Mouse (Mus musculus) heart, postnatal 4 days (tissue): ENCODE measurements at regions not wholly inside any gene's neighbourhood (a gene's known extent, or its start where the extent isn't known, plus 50 kb on each side); places are given as distances from the start of the nearest gene placed in this dataset.

Source experiments
- DNase-seq: peaks from one replicate; pipeline ENCODE4 v3.0.0; 2021

- no peak for DNase-seq
Measured at GRCm38 (mm10) chr13:72803374-72803773, 174.8 kb downstream of the Irx2 start.

DNA sequence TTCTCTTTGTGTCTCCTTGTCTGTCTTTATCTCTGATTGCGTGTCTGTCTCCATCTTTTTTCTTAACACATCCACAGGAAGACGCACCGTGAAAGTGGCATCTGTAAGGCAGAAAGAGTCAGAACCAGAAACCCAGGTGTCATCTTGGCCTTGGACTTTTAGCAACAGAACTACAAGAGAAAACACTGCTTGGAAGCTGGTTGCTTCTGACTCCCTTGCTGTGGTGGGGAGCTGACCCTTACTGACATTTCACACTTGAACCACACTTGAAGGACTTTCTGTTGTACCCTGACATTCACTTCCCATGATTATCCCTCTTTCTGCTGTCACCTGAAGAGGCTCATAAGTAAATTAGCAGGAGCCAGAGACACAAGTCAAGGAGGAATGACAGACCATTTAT, 180.6 kb downstream of the Irx2 start:
- no peak for DNase-seq

- DNase-seq: no peak
Measured at GRCm38 (mm10) chr13:72810626-72811025, 182.0 kb downstream of the Irx2 start.

DNA sequence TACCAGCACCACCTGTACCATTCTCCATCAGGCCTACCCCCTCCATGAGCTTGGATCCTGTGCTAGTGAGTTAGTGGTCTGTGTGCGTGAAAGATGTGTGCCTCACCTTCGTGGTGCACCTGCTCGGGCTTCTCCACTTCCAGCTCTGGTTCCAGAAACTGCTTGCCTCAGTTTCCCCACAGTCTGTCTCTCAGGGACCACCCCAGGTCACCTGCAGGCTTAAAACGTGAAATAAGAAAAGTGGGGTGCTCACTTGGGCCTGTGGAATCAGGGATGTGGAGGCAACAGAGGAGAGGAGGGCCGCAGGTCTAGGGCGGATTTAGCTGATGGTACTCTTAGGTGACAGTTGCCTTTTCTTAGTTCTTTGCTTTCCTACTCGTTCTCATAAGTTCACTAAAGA, 186.0 kb downstream of the Irx2 start:
- DNase-seq: no peak

DNA sequence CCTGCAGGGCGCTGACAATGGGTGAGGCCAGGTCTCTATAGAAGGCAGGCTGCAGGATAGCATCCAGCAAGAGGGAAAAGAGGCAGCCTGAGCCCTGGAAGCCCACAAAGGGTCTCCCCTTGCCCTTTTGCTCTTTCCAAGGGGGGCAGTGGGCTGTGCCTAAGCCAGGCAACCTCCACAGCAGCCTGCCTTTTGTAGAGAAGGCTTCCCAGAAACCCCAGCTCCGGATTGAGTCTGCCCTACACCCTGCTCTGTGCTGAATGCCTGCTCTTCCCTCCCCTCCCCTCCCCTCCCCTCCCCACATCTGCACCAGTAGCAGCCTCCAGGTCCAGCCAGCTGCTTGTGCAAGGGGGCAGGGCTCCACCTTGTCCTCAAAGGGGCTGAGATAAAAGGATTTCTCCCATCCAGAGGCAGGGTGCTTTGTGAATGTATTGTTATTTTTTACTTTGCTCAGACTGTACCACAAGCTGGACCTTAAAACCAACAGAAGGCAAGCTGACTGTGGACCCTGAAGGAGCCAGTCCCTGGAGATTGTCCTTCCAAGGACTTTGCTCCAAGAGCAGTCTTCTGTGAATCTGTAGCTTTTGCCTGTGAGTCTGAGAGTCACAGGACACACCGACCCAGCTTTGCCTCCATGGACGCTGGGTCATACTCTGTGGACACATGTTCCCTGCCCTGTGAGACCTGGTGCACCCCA, 186.8 kb downstream of the Irx2 start:
- no peak for DNase-seq

GRCm38 (mm10) chr13:72815933-72816553, 187.4 kb downstream of the Irx2 start:
- DNase-seq: no peak

- no peak for DNase-seq
Measured at GRCm38 (mm10) chr13:72816856-72817255, 188.2 kb downstream of the Irx2 start.

DNA sequence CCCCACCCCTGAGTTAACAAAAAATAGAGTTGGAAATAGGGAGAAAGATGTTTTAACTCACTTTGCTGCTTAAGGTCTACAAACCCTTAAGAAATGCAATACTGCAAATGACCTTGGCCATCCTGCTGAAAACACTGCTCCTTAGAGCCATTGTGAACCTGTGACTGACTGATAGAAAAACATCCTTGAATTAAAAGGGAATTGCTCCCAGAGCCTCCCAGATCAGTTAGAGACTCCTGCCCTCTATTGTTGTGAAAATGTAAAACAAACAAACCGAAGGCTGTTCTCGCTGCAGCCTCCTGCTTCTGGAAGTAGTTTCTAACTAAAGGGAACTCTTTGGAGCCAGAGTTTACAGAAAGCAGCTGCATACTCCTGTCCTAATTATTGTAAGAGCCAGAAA, 188.9 kb downstream of the Irx2 start:
- DNase-seq: no peak

DNA sequence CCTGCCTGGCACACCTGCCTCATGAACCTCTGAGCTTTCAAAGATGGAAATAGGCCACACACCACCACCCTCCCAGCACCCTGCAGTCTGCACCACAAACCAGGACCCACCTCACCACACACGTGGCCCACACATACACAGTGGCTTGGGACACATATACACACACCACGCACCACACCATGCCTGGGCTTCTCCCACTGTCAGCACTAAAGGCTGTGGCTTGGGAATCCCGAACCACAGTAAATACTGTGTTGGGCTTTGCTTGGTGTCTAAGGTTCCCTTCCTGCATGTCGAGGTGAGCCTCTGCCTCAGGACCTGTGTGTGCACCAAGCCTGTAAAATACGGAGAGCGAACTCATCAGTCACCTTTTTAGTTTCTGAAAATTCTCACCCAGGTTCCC, 189.3 kb downstream of the Irx2 start:
- no peak for DNase-seq

- DNase-seq: no peak
Measured at GRCm38 (mm10) chr13:72826613-72827012, 198.0 kb downstream of the Irx2 start.

DNA sequence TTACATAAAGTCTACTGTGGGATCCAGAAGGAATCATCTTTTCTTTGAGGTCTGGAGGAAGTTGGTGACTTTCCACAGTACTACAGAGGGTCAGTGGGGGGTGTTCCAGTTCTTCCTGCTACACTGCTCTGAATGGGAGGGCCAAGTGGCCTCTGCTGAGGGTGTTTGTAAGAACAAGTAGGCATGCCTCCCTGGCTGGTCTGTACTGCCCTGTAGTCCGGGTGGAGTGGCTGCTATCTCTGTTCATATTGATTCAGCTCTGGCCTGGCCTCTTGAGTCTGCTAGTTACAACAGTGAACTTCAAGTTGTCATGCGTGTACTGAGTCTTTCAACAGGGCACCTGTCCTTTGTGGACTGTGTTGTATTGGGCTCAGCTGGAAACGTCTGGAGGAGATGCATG, 200.7 kb downstream of the Irx2 start:
- DNase-seq: no peak

GRCm38 (mm10) chr13:72833326-72833725, 204.7 kb downstream of the Irx2 start:
- no peak for DNase-seq

- no peak for DNase-seq
Measured at GRCm38 (mm10) chr13:72837016-72837415, 208.4 kb downstream of the Irx2 start.

- no peak for DNase-seq
Measured at GRCm38 (mm10) chr13:72848097-72848496, 219.5 kb downstream of the Irx2 start.

- DNase-seq: no peak
Measured at GRCm38 (mm10) chr13:72849841-72850240, 221.2 kb downstream of the Irx2 start.

- DNase-seq: no peak
Measured at GRCm38 (mm10) chr13:72852896-72853295, 224.3 kb downstream of the Irx2 start.

DNA sequence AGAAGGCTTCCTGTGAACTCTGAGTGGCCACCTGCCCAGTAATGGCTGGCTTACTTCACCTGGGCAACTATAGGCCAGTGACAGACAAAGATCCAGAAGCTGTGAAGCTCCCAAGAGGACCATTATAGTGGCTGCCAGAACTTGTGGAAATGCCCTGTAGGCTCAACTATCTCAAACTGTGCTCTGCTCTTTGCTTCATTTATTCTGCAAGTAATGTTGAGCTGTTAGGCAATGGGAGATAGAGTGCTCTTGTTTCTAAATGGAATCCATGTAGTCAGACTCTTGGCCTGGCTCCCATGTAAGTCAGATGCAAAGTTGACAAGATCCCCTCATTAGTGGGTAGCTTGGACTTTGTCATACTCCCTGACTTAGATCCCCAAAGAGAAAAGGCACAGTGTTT, 247.3 kb downstream of the Irx2 start:
- DNase-seq: no peak

- DNase-seq: no peak
Measured at GRCm38 (mm10) chr13:72894982-72895381, 266.4 kb downstream of the Irx2 start.

DNA sequence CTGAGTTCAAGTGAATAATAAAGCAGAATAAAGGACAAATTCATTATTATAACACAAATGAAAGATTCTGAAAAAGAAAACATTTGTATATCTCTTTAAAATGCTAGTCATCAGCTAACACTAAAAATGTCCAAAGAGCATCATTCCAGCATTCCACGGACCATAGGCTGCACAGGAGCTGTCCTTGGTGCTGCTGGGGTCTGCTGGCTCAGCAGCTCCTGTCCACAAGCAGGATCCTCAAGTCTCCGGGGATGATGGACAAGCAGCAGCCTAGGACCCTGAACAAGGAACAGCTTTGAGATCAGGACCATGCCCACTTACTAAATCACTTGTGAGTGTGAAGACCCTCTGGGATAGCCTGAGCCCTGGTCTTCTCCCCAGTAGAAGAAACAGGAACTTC, 274.0 kb downstream of the Irx2 start:
- DNase-seq: peak; percentile 39

DNA sequence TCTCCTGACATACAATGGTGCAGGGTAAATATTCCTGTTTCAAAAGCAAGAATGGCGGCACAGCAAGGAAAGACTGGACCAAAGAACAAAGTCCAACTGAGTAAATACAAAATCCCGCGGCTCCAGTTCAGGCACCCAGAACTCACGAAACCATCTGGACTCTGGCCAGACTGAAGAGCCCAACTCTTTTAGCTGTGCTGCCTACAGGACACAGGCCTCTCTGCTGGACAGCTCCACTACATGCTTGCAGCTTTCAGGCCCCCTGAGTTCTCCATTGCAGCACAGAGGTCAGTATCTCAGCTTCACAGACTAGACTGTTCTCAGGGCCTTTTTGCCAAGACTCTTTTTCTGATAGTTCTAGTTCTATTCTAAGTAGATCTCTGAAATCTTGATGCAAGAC, 290.3 kb downstream of the Irx2 start:
- DNase-seq: peak; percentile 4

GRCm38 (mm10) chr13:72920368-72920767, 291.7 kb downstream of the Irx2 start:
- no peak for DNase-seq

DNA sequence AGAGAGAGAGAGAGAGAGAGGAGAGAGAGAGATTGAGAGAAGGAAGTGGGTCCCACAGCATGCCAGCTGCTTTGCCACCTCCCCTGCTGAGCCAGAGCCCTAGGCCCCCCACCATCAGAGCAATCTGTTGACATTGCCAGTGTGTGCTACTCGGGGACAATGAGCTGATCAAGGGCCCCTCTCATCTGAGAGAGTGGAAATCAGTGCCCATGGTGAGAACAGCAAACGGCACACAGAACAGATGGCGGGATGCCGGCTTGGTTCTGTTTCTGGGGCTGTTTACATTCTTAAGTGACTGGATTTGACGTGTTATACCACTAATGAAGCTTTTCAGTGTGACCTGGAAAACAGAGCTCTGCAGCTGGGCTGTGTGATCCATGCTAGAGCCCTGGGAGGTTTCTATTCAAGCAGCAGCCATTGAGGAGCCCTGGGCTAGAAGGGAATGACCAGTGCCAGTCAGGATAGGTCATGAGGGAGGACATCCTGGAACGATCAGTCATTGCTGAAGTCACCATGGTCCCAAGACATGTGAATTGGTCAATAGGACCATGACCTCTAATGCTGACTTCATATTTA, 296.0 kb downstream of the Irx2 start:
- DNase-seq: no peak

DNA sequence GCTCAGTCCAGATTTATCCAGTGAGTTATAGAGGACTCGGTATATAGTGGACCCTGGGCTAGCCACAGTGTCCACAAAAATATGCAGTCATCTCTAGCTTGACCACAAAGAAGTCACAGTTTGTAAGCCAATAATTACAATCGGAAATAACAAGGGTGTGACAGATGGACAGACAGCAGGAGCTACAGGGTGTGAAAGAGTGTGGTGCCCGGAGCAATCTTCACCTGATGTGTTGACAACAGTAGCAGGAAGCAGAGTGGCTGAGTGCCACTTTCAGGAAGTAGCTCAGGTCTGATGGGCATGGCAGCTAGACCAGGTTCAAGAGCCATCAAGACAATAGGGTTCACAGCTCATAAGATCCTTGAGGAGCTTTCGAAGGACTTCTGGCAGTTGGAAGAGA, 308.6 kb downstream of the Irx2 start:
- no peak for DNase-seq

DNA sequence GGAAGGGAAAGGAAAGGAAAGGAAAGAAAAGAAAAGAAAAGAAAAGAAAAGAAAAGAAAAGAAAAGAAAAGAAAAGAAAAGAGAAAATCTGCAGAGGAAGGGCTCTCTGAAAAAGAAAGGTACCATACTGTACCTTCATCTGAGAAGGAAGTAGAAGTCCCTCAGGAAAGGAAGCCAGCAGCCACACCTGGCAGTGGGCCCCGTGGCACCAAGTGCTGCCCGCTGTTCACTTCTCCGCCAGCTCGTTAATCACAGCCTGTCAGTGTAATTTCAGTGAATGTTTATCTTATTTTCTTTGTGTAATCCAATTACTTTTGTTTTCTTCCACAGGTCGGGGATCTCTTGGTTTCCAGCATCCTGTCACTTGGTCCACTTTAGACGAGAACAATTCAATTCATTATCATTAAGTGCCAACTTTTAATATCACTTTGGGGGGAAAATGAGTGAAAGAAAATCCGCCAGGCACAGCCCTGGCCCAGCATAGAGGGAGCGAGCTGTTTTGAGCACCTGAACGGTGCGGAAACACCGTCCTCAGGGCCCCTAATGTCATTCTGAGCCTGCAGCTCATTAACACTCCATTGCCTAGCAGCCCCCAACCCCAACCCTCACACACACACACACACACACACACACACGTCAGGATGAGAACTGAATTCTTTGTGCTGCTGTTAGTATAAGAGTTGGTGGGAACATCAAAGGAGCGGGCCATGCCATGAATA, 309.7 kb downstream of the Irx2 start:
- DNase-seq: no peak
